Mouse (Mus musculus) urinary bladder, postnatal 10 days (tissue): ENCODE measurements at regions not wholly inside any gene's neighbourhood (a gene's known extent, or its start where the extent isn't known, plus 50 kb on each side); places are given as distances from the start of the nearest gene placed in this dataset.
"Not testable (repeated sequence)": the region's sequence is repeated elsewhere in the genome, so short reads cannot be mapped to it uniquely, and the experiment has no call there.

Experiments used
- DNase-seq: peaks from one replicate; pipeline ENCODE4 v3.0.0; 2022; ENCODE audit warnings: low spot score

DNA sequence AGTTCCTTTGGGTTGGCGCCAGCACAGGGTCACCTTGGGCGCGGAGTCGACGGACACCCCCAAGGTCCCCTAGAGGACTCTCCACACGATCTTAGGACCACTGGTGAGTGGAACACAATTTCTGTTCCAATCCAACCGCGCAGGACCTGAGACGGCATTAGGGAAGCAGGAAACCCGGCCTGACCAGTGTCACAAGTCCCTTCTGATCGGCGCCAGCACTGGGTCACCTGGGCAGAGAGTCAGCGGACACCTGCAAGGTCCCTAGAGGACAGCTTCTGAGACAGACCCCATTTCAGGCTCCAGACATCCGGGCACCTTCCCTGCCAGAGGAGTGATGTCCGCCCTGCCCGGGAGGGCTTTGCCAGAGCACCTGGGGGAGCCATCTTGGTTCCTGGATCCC is 74.2 kb upstream of the Cdh13 start:
- DNase-seq, result not testable (repeated sequence)

DNA sequence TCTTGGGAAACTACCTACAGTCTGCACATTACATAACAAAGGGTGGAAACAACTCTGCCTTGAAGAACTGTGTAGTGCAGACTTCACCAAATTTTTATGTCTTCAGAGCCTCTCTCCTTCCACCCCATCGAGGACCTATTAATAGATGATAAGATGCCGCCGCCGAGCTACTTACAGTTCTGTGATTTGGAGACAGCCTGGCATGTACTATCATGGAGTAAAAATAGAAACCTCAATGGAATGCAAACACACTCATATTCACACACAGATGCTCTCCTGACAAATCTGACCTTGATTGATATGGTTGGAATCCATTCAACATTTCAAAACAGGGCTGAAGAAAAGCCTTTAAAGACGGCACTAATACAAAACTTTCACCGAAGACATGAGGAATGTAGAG is 92.7 kb upstream of the Cdh13 start:
- DNase-seq, result no peak

DNA sequence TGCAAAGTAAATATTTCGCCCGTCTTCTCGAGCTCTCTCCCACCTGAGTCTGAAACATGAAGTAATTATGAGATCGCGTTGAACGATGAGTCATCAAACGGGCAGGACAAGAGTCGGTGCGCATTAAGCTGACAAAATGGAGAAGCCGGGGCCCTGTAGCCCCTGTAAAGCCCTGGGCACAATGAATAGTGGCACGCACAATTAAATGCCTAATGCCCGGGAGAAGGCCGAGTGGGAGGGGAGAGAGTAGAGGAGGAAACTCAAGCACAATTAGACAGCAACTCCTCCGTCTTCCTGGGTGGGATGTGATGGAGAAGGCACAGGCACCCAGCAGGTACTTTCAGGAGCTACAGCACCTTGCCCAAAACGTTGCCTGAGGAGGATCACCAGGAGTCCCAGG is 94.3 kb upstream of the Cdh13 start:
- no peak for DNase-seq

DNA sequence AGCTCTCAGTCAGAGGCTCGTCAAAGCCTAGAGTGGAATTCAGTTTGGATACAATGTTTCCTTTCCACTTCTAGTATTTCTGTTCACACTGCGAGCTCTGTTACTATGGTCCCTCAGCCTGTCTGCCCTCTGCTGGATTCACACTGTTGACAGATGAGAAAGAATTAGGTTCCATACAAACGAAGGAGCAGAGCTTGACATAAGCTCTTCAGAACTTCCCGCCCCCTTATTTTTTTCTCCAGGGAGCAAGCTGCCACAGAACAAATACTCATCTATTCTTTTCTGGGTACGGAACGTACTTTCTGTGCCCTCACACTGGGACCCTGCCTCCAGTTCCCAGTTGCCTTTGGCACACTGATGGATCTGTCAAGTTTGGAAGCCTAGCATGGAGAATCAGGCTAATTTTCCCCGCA is 114.5 kb upstream of the Cdh13 start:
- DNase-seq, result no peak

DNA sequence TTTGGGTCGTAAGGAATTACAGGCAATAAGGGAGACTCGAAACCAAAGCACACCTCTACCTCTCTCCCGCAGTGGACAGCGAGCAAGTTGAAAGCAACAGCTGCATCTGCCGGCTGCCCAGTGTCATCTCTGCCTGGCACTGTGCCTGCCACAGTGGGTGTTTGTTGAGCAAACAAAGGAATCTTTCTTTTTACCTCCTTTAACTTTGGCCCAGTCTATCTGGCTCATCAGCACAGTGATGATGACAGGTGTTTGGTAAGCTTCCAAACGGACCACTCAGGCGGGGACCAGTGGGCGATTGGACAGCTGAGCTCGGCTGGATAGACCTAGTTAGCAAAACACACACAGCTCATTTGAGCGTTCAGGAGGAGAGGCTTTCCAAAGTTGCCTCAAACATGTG is 121.4 kb upstream of the Cdh13 start:
- no peak for DNase-seq

DNA sequence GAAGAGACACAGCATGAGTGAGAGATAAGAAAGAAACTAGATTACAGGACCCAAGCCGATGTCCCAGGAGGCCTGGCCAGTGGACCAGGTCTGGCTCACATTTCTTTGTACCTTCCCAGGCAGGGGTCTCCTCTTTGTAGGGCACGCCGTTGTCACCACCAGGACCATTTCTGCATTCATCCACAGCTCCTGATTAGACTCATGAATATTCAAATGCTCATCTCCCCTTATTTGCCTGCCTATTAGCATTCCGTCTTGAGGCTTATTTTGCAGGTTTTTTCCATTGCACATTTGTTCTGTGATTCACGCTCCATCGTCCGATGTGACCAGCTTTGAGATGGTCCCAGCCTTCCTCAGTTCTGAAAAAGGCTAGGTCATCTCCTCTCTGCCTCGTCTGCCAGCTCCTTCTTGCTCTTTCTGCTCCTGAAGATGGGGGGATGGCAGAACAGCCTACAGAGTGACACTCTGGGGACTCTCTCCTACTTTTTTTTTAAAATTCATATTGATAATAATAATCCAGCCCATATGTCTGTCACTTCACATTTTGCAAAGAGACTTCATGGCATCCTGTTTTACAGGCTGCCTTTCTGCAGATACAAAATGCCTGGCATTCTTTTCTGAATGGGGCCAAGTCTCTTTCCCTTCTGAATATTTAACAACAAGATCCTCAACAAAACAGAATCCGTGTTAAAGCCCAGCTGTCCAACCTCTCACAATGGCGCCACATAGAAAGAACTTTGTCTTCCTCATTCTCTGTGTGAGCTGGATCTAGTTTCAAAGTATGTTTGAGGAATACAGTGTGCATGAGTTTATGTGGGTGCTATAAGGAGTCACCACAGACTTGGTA is 136.0 kb upstream of the Cdh13 start:
- DNase-seq, result no peak

DNA sequence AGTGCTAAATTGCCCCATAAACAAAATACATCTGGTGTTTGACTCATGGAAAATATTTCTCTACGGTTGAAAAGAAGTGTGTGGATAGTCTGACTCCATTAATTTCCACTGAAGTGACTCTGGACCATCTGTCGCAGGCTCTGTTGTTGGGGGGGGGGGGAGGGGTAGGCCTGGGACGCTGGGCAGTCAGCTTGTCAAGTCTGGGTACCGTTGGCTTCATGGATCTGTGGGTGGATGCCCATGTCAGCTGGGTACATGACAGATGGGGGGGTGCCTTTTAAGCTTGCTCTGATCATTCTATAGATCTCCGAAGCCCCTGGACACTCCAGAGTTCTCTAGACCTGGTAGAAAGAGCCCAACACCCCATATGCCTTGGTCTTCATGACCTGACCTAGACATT is 139.0 kb upstream of the Cdh13 start:
- DNase-seq, result no peak

DNA sequence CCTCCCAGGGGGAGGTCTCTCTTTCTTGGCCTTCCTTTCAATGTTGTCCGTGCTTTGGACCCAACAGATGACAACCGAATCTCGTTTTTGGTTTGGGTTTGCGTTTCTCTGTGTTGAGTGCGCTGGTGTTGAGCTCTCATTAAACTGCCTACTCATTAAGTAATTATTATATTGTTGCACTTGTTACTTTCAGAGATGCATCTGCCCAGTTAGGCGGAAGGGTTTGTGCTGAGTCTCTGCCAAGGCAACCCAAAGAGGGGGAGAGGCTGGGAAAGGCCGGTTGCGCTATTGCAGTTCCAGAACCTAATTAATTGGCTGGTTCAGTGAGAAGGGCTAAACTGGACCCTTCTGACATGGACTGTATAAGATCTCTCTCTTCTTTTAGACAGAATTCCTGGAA is 141.2 kb upstream of the Cdh13 start:
- DNase-seq, result no peak

DNA sequence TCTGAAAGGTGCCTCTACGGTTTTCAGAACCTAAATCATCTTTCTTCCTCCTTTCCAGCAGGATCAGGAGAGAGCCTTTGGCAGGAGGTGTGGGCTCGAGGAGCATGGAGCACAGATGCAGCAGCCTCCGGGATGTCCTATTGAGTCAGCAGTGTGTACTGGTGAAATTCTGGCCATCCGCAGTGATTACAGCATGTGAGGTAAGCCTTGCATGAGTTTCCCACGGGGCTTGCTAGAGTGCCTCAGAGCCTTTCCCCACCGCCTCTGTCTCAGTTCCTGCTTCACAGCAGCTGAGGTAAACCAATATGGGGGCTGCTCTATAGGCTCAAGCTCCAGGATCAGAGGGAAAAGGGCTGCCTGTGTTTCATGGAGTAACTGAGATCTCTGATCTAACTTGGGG is 143.6 kb upstream of the Cdh13 start:
- DNase-seq, result no peak

DNA sequence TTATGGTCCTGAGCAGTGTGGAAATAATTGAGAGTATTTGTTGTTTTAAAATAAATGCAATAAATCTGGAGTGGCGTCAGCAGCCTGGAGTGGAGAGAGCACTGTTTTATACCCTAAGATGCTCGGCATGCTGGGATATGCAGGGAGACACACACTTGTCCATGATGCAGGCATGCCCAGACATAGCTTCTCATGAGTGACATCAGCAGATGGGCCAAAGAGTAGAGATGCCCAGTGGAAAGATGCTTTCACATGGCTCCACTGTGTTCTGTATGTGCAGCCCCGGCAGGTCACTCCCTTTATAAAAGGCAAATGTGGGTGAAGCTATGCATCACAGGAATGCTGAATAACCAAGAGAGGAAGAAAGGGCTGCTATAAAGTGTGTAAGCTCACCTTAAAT is 145.7 kb upstream of the Cdh13 start:
- DNase-seq, result no peak

DNA sequence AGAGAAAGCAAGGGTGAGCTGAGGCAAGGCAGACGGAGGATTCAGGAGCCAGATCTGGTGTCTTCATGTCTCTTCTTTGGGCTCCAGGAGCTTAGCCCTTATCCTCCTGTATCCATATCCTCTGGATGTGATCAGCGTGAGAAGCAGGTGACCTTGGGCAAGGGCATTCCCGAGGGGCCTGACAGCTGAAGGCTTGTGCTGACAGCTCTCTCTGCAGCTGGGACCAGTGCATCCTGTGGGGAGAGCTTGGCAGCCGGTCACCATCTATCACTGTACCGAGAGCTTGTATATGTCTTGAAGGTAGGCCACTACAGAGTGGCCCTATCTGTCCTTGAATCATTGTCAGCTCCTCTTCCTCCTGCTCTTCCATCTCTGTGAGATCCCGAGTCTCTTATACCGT is 158.5 kb upstream of the Cdh13 start:
- no peak for DNase-seq

DNA sequence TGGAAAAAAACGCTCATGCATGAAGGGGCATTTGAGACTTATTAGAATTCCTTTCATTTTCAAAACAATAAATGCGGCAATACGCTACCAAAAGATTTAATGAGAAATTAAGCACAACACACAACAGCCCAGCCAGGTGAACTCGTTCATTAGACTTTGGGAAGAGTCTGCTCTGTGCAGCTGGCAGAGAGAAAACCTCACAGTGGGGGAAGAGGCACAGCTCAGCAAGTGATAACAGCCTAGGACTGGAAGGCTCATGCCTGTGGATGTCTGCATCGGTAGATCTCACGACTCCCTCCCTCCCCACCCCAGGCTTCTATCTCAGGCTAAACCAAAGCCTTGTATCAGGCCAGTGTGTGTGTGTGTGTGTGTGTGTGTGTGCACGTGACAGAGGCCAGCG is 169.3 kb upstream of the Cdh13 start:
- no peak for DNase-seq

DNA sequence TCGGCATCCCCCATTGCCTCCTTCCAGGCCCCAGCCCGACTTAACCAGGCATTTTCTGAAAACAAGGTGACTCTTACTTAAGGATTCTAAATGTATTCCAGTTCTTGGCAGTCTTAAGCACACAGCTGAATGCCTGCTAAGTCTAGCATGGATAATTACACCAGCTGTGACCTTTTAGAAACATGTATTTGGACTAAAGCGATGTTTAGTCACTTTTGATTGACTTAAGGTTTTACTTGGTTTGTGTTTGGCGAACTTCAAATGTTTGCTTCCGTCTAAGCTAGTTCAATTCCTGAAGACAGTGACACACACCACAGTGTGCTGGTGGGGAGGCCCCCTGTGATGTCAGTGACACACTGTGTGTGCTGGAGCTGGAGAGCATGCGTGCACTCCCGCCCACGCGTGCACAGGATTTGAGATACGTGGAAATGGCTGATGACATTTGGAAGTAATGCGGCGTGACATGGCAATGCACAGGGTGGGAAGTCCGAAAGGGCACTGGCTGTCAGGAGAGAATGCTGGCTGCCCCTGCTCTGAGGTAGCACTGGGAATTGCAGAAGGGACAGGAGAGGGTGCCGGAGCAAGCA is 179.0 kb upstream of the Cdh13 start:
- DNase-seq, result no peak

DNA sequence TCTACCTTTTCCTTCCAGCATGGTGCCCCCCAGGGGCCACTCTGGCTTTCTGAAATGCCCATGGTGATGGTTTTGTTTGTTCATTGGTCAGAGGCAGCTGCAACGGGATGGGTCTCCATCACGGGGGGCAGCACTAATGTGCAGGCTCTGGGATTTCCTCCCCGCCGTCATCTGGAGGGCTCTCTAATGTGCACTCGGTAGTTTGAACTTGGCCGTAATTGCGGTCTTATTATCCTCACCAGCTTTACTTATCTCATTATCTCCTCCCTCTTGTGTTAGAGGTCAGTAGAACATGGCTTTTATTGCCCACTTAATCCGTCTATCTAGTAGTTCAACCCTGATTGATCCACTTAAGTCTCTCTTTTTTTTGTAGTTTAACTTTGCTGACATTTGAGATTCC is 182.2 kb upstream of the Cdh13 start:
- DNase-seq, result no peak

DNA sequence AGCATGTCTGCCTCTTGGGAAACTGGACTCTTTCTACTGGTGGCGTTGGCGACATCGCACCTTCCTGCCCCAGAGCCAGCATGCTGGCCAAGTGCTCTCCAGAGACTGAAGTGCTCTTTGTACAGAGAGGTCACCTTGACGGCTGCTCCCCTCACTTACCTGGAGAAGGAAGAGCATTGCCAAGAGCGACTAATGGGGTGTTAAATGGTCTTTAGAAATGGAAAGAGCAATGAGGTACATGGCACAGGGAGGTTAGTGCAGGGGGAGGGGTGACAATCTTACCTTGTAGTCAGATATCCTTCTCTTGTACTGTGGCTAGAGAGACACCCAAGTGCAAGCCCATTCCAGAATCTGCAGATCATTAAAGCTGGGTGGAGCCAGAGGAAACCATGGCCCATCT is 220.8 kb upstream of the Cdh13 start:
- no peak for DNase-seq

DNA sequence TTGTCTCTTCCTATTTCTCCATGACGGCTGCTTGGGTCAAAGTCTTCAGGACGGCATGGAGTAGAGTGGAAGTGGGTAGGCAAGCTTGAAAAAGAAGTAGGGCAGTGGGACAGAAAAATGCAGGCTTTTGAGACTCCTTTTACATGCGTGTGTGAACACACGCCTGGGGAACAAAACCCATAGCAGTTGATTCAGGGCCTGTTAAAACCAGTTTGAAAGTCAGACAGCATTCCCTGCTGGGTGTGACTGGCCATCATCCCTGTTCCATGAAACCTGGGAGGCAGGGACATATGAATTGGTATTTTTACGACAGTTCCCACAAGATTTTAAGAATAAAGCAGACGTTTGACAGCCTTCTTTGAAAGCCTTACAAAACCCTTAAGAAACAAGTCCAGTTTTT is 226.8 kb upstream of the Cdh13 start:
- DNase-seq, result no peak

DNA sequence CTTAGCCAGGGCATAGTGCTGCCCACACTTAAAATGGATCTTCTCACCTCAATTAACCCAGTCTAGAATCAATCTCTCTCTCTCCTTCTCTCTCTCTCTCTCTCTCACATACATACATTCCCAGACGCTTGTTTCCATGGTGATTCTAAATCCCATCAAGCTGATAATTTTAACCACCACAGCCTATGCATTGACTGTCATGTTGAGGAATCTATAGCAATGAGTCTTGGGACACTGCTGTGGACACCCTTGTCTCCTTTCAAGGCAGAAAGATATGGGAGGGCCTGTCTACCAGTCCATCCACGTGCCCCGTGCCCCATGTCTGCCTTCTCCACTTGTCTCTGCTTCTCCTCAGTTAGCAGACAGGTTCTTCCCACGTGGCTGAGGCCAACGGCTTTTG is 228.0 kb upstream of the Cdh13 start:
- DNase-seq, result no peak

DNA sequence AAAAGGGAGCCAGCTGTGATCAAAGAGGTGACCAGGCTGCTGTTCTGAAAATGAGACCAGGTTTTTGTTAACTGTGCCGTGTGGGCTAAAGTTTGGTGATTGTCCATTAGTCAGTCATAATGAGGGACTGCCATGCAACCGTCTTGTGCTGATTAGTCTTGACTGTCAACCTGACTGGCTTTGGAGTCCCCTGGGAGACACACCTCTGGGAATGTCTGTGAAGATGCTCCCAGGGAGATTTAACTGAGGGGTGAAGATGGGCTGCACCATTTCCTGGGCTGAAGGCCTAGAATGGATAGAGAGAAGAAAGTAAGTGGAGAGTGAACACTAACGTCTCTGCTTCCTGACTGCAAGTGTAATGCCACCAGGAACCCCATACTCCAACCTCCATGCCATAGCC is 233.1 kb upstream of the Cdh13 start:
- no peak for DNase-seq

DNA sequence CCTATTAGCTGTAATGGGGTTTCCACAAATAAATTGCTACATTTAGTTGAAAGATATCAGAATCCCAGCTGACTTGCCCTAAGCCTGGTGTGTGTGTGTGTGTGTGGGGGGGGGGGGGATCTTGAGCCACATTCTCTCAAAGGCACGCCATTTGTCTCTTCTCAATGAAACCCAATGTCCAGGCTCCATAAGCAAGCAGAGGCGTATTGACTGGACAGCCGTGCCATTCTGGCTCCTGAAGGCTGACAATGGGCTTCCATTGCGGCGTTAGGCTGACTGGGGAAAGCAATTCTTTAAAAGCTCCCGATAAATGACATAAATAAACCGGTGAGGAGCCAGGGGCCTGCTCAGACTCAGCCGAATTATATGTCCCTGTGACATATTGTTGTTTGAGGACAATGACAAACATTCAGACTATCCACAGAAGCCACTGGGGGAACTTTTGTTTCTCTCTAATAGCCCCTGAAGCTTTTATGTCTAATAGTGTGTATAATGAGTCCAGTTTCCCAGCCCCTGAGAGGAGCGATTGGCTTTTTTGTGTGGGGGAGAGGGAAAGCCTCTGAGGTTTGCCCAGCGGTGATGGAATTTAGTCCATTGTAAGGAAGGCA is 240.6 kb upstream of the Mphosph6 start:
- DNase-seq, result no peak

DNA sequence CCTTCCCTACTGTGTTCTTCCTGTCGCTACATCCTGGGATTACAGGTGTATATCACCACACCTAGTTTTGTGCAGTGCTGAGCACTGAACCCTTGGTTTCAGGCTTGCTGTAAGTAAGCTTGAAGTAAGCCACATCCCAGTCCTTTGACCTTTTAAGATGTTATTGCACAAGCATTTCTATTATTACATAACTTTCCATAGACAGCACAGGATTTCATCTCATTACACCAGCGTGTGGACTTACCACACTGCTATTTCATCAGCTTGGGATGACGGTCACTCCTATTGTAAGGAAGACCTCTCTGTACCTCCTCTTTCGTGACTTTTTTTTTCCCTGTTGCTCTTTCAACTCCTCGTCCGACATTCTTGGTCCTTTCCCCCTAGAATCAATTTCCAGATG is 239.5 kb upstream of the Mphosph6 start:
- DNase-seq, result no peak

DNA sequence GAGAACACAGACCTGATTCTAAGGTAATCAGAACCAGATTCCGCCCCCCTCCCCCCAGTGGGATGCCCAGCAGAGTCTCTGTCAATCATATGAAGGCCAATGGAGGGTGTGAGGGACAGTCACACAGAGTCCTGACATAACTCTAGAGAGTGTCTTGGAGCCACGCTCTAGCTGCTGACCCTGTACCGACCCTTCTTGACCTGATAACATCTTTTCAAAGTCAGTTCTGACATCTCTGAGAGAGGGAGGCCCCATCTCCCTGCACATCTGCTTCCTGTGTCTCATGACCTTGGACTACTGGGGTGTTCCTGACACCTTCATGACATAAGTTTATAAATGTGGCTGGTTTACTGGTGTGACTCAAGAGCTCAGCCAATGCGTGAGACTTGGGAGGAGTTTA is 236.1 kb upstream of the Mphosph6 start:
- no peak for DNase-seq

DNA sequence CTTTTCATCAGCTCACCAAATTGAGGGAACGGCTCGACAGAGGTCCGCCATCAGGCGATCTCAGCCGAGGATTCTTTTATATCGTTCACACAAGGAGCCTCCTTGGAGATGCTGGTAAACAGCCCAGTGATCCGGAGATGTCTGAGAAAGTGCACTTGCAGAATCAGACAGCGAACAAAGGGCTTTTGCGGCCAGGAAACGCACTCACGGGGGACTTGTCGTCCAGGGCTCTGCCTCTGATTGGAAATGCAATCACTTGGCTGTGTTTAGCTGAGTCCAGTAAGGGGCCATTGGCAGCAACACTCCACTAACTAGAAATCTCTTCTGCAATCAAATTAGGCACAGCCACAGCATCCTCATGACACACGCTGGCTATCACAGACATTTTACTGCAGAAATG is 232.3 kb upstream of the Mphosph6 start:
- DNase-seq, result no peak

DNA sequence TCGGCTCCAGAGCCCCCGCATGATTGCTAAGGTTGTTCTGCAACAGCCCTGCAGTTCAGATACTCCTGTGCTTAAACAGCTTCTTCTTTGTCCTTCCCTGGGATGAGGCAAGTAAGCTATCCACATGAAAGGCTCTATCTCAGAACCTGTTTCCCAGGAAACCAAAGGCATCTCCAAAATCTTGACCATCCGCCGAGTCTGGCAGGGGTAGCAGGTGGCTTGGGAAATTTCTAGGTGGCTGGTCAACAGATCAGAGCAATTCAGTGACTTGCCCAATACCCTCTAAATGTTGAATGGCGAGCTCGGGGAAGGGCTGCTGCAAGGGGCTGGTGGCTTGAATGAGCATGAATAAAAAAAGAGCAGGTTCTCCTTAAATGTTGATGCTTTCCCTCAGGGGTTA is 229.7 kb upstream of the Mphosph6 start:
- no peak for DNase-seq
